Mouse (Mus musculus): Measurements from ENCODE around the gene Nop58. TPM values are rescaled to one million over a fixed set of nuclear protein-coding genes. Genes with fewer than 3 reads are reported as not detected.
A peak's percentile ranks its signal among the peaks of the same experiment; 100 is the strongest.
"Not testable (repeated sequence)": the region's sequence is repeated elsewhere in the genome, so short reads cannot be mapped to it uniquely, and the experiment has no call there.

Nop58 gene
- polyA plus RNA-seq (2015; fragmentation: Nextera tagmentation; extraction: Ambion mirVana) = 162 and 173 TPM in 2 replicates

- under 1% methylated on average over 49 of the region's 49 CpGs for WGBS
- H3K4me2 ChIP-seq (ENCODE audit: low read length) = peak within 1 kb of the TSS; percentile 87
- TF ChIP-seq CTCF (IDR thresholded peaks at IDR 0.05; ENCODE audit: low read depth) = no peak
- no peaks in the 10 kb centered on the region for H3K27me3 ChIP-seq (ENCODE audit: insufficient read depth, low read length)
- peak within 1 kb of the TSS; percentile 76 for H3K9ac ChIP-seq (ENCODE audit: low read depth, low read length)
- peak; percentile 99 for DNase-seq (ENCODE audit: low spot score)
- peak; percentile 94 for ATAC-seq (replicated peaks; ENCODE audit: low FRiP score, low read depth)
- H3K36me3 ChIP-seq (ENCODE audit: insufficient read depth, low read length) = no peaks in the 10 kb centered on the region
- peak within 1 kb of the TSS; percentile 85 for H3K27ac ChIP-seq
- peak within 1 kb of the TSS; percentile 58 for H3K4me3 ChIP-seq (replicated peaks; ENCODE audit: low read depth, low read length)
- peaks cover 10% of the 10 kb centered on the region; the same call in 1 of the 2 replicates for H3K4me1 ChIP-seq (replicated peaks; ENCODE audit: insufficient read depth, low read length)
- no peaks in the 10 kb centered on the region for H3K9me3 ChIP-seq (replicated peaks; ENCODE audit: low read length)
Measured at GRCm38 (mm10) chr1:59684819-59685755, at the start of gene Nop58. Gene Nop58 (plus strand): TSS chr1:59684971.

GRCm38 (mm10) chr1:59636349-59636748 is 48.4 kb upstream of the Nop58 start:
- Histone ChIP-seq H3K36me3 (ENCODE audit: insufficient read depth, low read length) (peaks cover 11% of the 10 kb centered on the region; the same call in 1 of the 2 replicates), H3K9me3 (replicated peaks; ENCODE audit: low read length) (no peaks in the 10 kb centered on the region), H3K9ac (ENCODE audit: low read depth, low read length) (no peak overlapping the region), H3K4me1 (replicated peaks; ENCODE audit: insufficient read depth, low read length) (no peaks in the 10 kb centered on the region; the same call in 1 of the 2 replicates), H3K27me3 (ENCODE audit: insufficient read depth, low read length) (no peaks in the 10 kb centered on the region), H3K4me2 (ENCODE audit: low read length) (no peak overlapping the region), H3K4me3 (replicated peaks; ENCODE audit: low read depth, low read length) (no peak overlapping the region), H3K27ac (no peak overlapping the region)
- DNase-seq (ENCODE audit: low spot score) (no peak), ATAC-seq (replicated peaks; ENCODE audit: low FRiP score, low read depth) (no peak)
- 76% methylated on average over 1 of the region's 1 CpGs for WGBS
- TF ChIP-seq CTCF (IDR thresholded peaks at IDR 0.05; ENCODE audit: low read depth) = no peak

GRCm38 (mm10) chr1:59638371-59638770 is 46.4 kb upstream of the Nop58 start:
- no peak overlapping the region for H3K4me2 ChIP-seq (ENCODE audit: low read length)
- DNase-seq (ENCODE audit: low spot score) = no peak
- H3K4me3 ChIP-seq (replicated peaks; ENCODE audit: low read depth, low read length) = no peak overlapping the region
- no peaks in the 10 kb centered on the region for H3K9me3 ChIP-seq (replicated peaks; ENCODE audit: low read length)
- peaks cover 19% of the 10 kb centered on the region; the same call in 1 of the 2 replicates for H3K36me3 ChIP-seq (ENCODE audit: insufficient read depth, low read length)
- no peaks in the 10 kb centered on the region for H3K27me3 ChIP-seq (ENCODE audit: insufficient read depth, low read length)
- WGBS = 83% methylated on average over 3 of the region's 3 CpGs
- no peak overlapping the region for H3K9ac ChIP-seq (ENCODE audit: low read depth, low read length)
- no peak for ATAC-seq (replicated peaks; ENCODE audit: low FRiP score, low read depth)
- no peaks in the 10 kb centered on the region; the same call in 1 of the 2 replicates for H3K4me1 ChIP-seq (replicated peaks; ENCODE audit: insufficient read depth, low read length)
- H3K27ac ChIP-seq = no peak overlapping the region
- TF ChIP-seq CTCF (IDR thresholded peaks at IDR 0.05; ENCODE audit: low read depth) = peak; percentile 21

- Histone ChIP-seq H3K9me3 (replicated peaks; ENCODE audit: low read length) (no peaks in the 10 kb centered on the region), H3K9ac (ENCODE audit: low read depth, low read length) (no peak overlapping the region), H3K27me3 (ENCODE audit: insufficient read depth, low read length) (no peaks in the 10 kb centered on the region), H3K36me3 (ENCODE audit: insufficient read depth, low read length) (peaks cover 26% of the 10 kb centered on the region; the same call in 1 of the 2 replicates), H3K4me3 (replicated peaks; ENCODE audit: low read depth, low read length) (no peak overlapping the region), H3K4me1 (replicated peaks; ENCODE audit: insufficient read depth, low read length) (no peaks in the 10 kb centered on the region), H3K27ac (no peak overlapping the region), H3K4me2 (ENCODE audit: low read length) (no peak overlapping the region)
- 76% methylated on average over 1 of the region's 1 CpGs for WGBS
- no peak for TF ChIP-seq CTCF (IDR thresholded peaks at IDR 0.05; ENCODE audit: low read depth)
- ATAC-seq (replicated peaks; ENCODE audit: low FRiP score, low read depth) (no peak), DNase-seq (ENCODE audit: low spot score) (no peak)
Measured at GRCm38 (mm10) chr1:59642488-59642887, 42.3 kb upstream of the Nop58 start.

GRCm38 (mm10) chr1:59646502-59646901 is 38.3 kb upstream of the Nop58 start:
- not testable (repeated sequence) for H3K4me1 ChIP-seq (replicated peaks; ENCODE audit: insufficient read depth, low read length); H3K27ac ChIP-seq; H3K4me3 ChIP-seq (replicated peaks; ENCODE audit: low read depth, low read length); DNase-seq (ENCODE audit: low spot score); H3K4me2 ChIP-seq (ENCODE audit: low read length); H3K9ac ChIP-seq (ENCODE audit: low read depth, low read length); H3K9me3 ChIP-seq (replicated peaks; ENCODE audit: low read length); H3K27me3 ChIP-seq (ENCODE audit: insufficient read depth, low read length); ATAC-seq (replicated peaks; ENCODE audit: low FRiP score, low read depth)
- peaks cover 25% of the 10 kb centered on the region for H3K36me3 ChIP-seq (ENCODE audit: insufficient read depth, low read length)
- 92% methylated on average over 2 of the region's 2 CpGs for WGBS

- H3K9ac ChIP-seq (ENCODE audit: low read depth, low read length) = no peak overlapping the region
- no peaks in the 10 kb centered on the region for H3K27me3 ChIP-seq (ENCODE audit: insufficient read depth, low read length)
- H3K4me2 ChIP-seq (ENCODE audit: low read length) = no peak overlapping the region
- H3K4me1 ChIP-seq (replicated peaks; ENCODE audit: insufficient read depth, low read length) = no peaks in the 10 kb centered on the region
- H3K9me3 ChIP-seq (replicated peaks; ENCODE audit: low read length) = no peaks in the 10 kb centered on the region
- DNase-seq (ENCODE audit: low spot score) = no peak
- no peak overlapping the region for H3K4me3 ChIP-seq (replicated peaks; ENCODE audit: low read depth, low read length)
- H3K36me3 ChIP-seq (ENCODE audit: insufficient read depth, low read length) = peaks cover 25% of the 10 kb centered on the region
- WGBS = 97% methylated on average over 3 of the region's 3 CpGs
- no peak for ATAC-seq (replicated peaks; ENCODE audit: low FRiP score, low read depth)
- no peak for TF ChIP-seq CTCF (IDR thresholded peaks at IDR 0.05; ENCODE audit: low read depth)
- no peak overlapping the region for H3K27ac ChIP-seq
Measured at GRCm38 (mm10) chr1:59651201-59651819, 33.5 kb upstream of the Nop58 start.
